Mouse (Mus musculus) lung, adult 2 months (tissue): ENCODE measurements around the gene S100a6.

Source experiments
- CTCF ChIP-seq: fragments of 200-500 bp; IDR thresholded peaks from 2 replicates; pipeline ENCODE4 v1.5.1; 2011; ENCODE audit warnings: mild to moderate bottlenecking, low read length, control low read depth; ENCODE audit not compliant: insufficient read depth
- POLR2A ChIP-seq: fragments of 200-500 bp; IDR thresholded peaks from 2 replicates; pipeline ENCODE4 v1.6.1; 2011; ENCODE audit warnings: low read depth, mild to moderate bottlenecking, control low read depth, low read length, borderline replicate concordance; ENCODE audit errors: extremely low read depth

DNA sequence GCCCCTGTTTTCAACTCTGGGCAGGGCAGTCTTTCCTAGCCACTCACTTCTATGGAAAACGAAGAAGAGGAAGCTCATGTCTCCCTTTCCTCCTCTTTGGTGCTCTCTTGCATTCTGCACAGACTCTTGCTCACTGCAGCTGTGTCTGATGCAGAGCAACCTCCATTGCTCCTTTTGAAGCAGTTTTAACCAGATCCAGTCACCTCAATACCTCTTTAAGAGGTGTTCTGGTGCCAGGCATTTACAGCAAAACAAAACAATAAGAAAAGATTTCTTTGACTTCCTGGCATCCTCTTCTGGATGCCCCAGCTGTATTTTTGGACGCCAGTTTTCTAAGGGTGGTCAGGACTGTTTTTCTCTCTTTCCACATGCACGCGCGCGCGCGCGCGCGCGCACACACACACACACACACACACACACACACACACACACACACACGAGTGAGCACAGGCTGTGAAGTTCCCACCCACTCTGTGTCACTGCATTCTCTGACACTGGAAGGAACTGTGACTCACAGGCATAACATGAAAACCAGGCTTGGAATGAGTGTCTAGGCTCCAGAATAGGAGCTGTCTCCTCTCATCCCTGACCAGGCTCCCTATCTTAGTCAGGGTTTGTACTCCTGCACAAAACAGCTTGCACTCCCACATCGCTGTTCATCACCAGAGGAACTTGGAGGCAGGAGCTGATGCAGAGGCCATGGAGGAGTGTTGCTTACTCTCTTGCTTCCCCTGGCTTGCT is 25.2 kb upstream of the S100a6 start:
- TF ChIP-seq POLR2A (no peak), CTCF (no peak)
